Mouse (Mus musculus): ENCODE results near the gene Ephb1.

DNA sequence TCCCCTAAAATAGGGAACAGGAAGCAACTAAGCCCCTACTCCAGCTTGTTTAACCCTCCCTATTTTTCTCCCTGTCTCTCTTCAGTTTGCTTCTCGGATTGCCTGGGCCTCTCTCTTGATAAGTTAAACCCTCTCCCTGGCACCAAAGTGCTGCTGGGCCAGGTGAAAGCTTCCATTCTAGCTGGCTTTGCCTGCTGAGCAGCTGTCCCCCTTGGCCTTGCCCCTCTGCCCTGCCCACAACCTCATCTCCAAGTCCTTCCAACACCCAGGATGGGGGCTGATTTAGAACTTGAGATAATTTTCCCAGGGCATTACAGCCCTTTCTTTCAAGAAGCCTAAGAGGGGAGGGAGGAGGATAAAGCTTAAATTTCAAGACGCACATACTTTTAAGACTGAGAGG is 174.0 kb downstream of the Ephb1 start:
- TF ChIP-seq CTCF (IDR thresholded peaks at IDR 0.05; ENCODE audit: low read depth, low read length): no peak
- no peak for TF ChIP-seq POLR2A (IDR thresholded peaks at IDR 0.05; ENCODE audit: borderline replicate concordance, low read depth, low read length)

Data from bone marrow macrophage, adult 2 months (primary cell).